Mouse (Mus musculus): Measurements from ENCODE around the gene Heatr5a. TPM values are rescaled to one million over a fixed set of nuclear protein-coding genes. Genes with fewer than 3 reads are reported as not detected.

Gene Heatr5a
- total RNA-seq, 2 experiments from 2014 or later: 6.9 to 7.2 TPM

- no peak for DNase-seq (ENCODE audit: low spot score in 2 of 2)
- intact Hi-C loops (cut with DNase I): no loop called here
Measured at GRCm38 (mm10) chr12:51856768-51857295, 114.3 kb downstream of the Heatr5a start.

GRCm38 (mm10) chr12:51855872-51856271 lies 115.2 kb downstream of the Heatr5a start:
- intact Hi-C loops (cut with DNase I): no loop called here
- no peak for DNase-seq (ENCODE audit: low spot score in 2 of 2)

GRCm38 (mm10) chr12:51855453-51855852 lies 115.7 kb downstream of the Heatr5a start:
- intact Hi-C loops (cut with DNase I): no loop called here
- no peak for DNase-seq (ENCODE audit: low spot score in 2 of 2)

- intact Hi-C loops (cut with DNase I): no loop called here
- DNase-seq (ENCODE audit: low spot score in 2 of 2): no peak
Measured at GRCm38 (mm10) chr12:51851617-51852016, 119.5 kb downstream of the Heatr5a start.

- DNase-seq (ENCODE audit: low spot score in 2 of 2): no peak
- intact Hi-C loops (cut with DNase I): no loop called here
Measured at GRCm38 (mm10) chr12:51851155-51851554, 120.0 kb downstream of the Heatr5a start.

GRCm38 (mm10) chr12:51850339-51850738 lies 120.8 kb downstream of the Heatr5a start:
- DNase-seq (ENCODE audit: low spot score in 2 of 2): no peak
- intact Hi-C loops (cut with DNase I): no loop called here

- DNase-seq (ENCODE audit: low spot score in 2 of 2): no peak
- intact Hi-C loops (cut with DNase I): no loop called here
Measured at GRCm38 (mm10) chr12:51849902-51850301, 121.2 kb downstream of the Heatr5a start.

- intact Hi-C loops (cut with DNase I): no loop called here
- no peak for DNase-seq (ENCODE audit: low spot score in 2 of 2)
Measured at GRCm38 (mm10) chr12:51847953-51848680, 123.0 kb downstream of the Heatr5a start.

GRCm38 (mm10) chr12:51845261-51845660 lies 125.9 kb downstream of the Heatr5a start:
- intact Hi-C loops (cut with DNase I): no loop called here
- no peak for DNase-seq (ENCODE audit: low spot score in 2 of 2)

GRCm38 (mm10) chr12:51844771-51845256 lies 126.3 kb downstream of the Heatr5a start:
- DNase-seq (ENCODE audit: low spot score in 2 of 2): peak; percentile 89
- intact Hi-C loops (cut with DNase I): no loop called here

- DNase-seq (ENCODE audit: low spot score in 2 of 2): no peak
- intact Hi-C loops (cut with DNase I): no loop called here
Measured at GRCm38 (mm10) chr12:51843576-51844520, 127.3 kb downstream of the Heatr5a start.

- DNase-seq (ENCODE audit: low spot score in 2 of 2): no peak
- intact Hi-C loops (cut with DNase I): no loop called here
Measured at GRCm38 (mm10) chr12:51842081-51842864, 128.8 kb downstream of the Heatr5a start.

- DNase-seq (ENCODE audit: low spot score in 2 of 2): no peak
- intact Hi-C loops (cut with DNase I): no loop called here
Measured at GRCm38 (mm10) chr12:51839856-51840255, 131.3 kb downstream of the Heatr5a start.

GRCm38 (mm10) chr12:51835219-51835618 lies 135.9 kb downstream of the Heatr5a start:
- DNase-seq (ENCODE audit: low spot score in 2 of 2): no peak
- intact Hi-C loops (cut with DNase I): no loop called here

GRCm38 (mm10) chr12:51831931-51832330 lies 139.2 kb downstream of the Heatr5a start:
- no peak for DNase-seq (ENCODE audit: low spot score in 2 of 2)
- intact Hi-C loops (cut with DNase I): no loop called here

- no peak for DNase-seq (ENCODE audit: low spot score in 2 of 2)
- intact Hi-C loops (cut with DNase I): no loop called here
Measured at GRCm38 (mm10) chr12:51831296-51831695, 139.8 kb downstream of the Heatr5a start.

- intact Hi-C loops (cut with DNase I): no loop called here
- DNase-seq (ENCODE audit: low spot score in 2 of 2): no peak
Measured at GRCm38 (mm10) chr12:51830671-51831070, 140.4 kb downstream of the Heatr5a start.

GRCm38 (mm10) chr12:51830077-51830402 lies 141.1 kb downstream of the Heatr5a start:
- intact Hi-C loops (cut with DNase I): no loop called here
- no peak for DNase-seq (ENCODE audit: low spot score in 2 of 2)

- intact Hi-C loops (cut with DNase I): loop anchor here (10.0 kb wide), 1 partner anchor 175 kb away; the partner anchor contains the start of gene Dtd2
- DNase-seq (ENCODE audit: low spot score in 2 of 2): peak; percentile 77 to 78
Measured at GRCm38 (mm10) chr12:51829290-51830076, 141.6 kb downstream of the Heatr5a start, which contains the start of gene Hectd1. Gene Hectd1, minus strand, starts transcription at chr12:51829536.

Measured in left cerebral cortex, postnatal 14 days (tissue).